Mouse (Mus musculus): Measurements from ENCODE around the gene Ppm1a. TPM values are rescaled to one million over a fixed set of nuclear protein-coding genes. Genes with fewer than 3 reads are reported as not detected.

The Ppm1a gene
- polyA plus RNA-seq, 1 experiment from 2014 or later: 25.7 TPM

GRCm38 (mm10) chr12:72786986-72787385 is 29.7 kb downstream of the Ppm1a start:
- Histone ChIP-seq H3K4me1 (ENCODE audit: control insufficient read depth, insufficient read depth, low read depth, low read length) (no peaks in the 10 kb centered on the region), H3K36me3 (ENCODE audit: control insufficient read depth, insufficient read depth, low read length) (peaks cover 5% of the 10 kb centered on the region; the same call in 1 of the 2 replicates), H3K4me2 (ENCODE audit: low read length) (no peak overlapping the region), H3K27me3 (replicated peaks; ENCODE audit: control insufficient read depth, insufficient read depth, low read length) (no peaks in the 10 kb centered on the region), H3K9me3 (ENCODE audit: control insufficient read depth, low read length) (no peaks in the 10 kb centered on the region), H3K4me3 (ENCODE audit: low read length) (no peak overlapping the region), H3K27ac (ENCODE audit: low read depth, low read length) (no peak overlapping the region), H3K9ac (ENCODE audit: low read depth, low read length) (no peak overlapping the region)
- ATAC-seq: no peak
- WGBS: 86% methylated on average over 4 of the region's 4 CpGs

GRCm38 (mm10) chr12:72790538-72790937 is 33.3 kb downstream of the Ppm1a start:
- 41% methylated on average over 7 of the region's 7 CpGs for WGBS
- no peak overlapping the region for H3K9ac ChIP-seq (ENCODE audit: low read depth, low read length)
- no peak overlapping the region for H3K4me3 ChIP-seq (ENCODE audit: low read length)
- no peak overlapping the region for H3K4me2 ChIP-seq (ENCODE audit: low read length)
- no peak for ATAC-seq
- no peaks in the 10 kb centered on the region for H3K27me3 ChIP-seq (replicated peaks; ENCODE audit: control insufficient read depth, insufficient read depth, low read length)
- H3K27ac ChIP-seq (ENCODE audit: low read depth, low read length): no peak overlapping the region
- H3K4me1 ChIP-seq (ENCODE audit: control insufficient read depth, insufficient read depth, low read depth, low read length): no peaks in the 10 kb centered on the region
- H3K36me3 ChIP-seq (ENCODE audit: control insufficient read depth, insufficient read depth, low read length): peaks cover 17% of the 10 kb centered on the region
- H3K9me3 ChIP-seq (ENCODE audit: control insufficient read depth, low read length): no peaks in the 10 kb centered on the region

GRCm38 (mm10) chr12:72792320-72793091 is 35.3 kb downstream of the Ppm1a start:
- peaks cover 23% of the 10 kb centered on the region for H3K36me3 ChIP-seq (ENCODE audit: control insufficient read depth, insufficient read depth, low read length)
- H3K4me3 ChIP-seq (ENCODE audit: low read length): no peak overlapping the region
- H3K9ac ChIP-seq (ENCODE audit: low read depth, low read length): no peak overlapping the region
- 94% methylated on average over 11 of the region's 11 CpGs for WGBS
- no peak overlapping the region for H3K27ac ChIP-seq (ENCODE audit: low read depth, low read length)
- H3K4me2 ChIP-seq (ENCODE audit: low read length): no peak overlapping the region
- ATAC-seq: no peak
- no peaks in the 10 kb centered on the region for H3K4me1 ChIP-seq (ENCODE audit: control insufficient read depth, insufficient read depth, low read depth, low read length)
- H3K27me3 ChIP-seq (replicated peaks; ENCODE audit: control insufficient read depth, insufficient read depth, low read length): no peaks in the 10 kb centered on the region
- H3K9me3 ChIP-seq (ENCODE audit: control insufficient read depth, low read length): no peaks in the 10 kb centered on the region

- H3K4me3 ChIP-seq (ENCODE audit: low read length): no peak overlapping the region
- no peak overlapping the region for H3K9ac ChIP-seq (ENCODE audit: low read depth, low read length)
- H3K4me1 ChIP-seq (ENCODE audit: control insufficient read depth, insufficient read depth, low read depth, low read length): no peaks in the 10 kb centered on the region
- WGBS: 80% methylated on average over 8 of the region's 8 CpGs
- H3K27me3 ChIP-seq (replicated peaks; ENCODE audit: control insufficient read depth, insufficient read depth, low read length): no peaks in the 10 kb centered on the region
- no peak overlapping the region for H3K4me2 ChIP-seq (ENCODE audit: low read length)
- peak; percentile 56 for ATAC-seq
- H3K36me3 ChIP-seq (ENCODE audit: control insufficient read depth, insufficient read depth, low read length): peaks cover 23% of the 10 kb centered on the region
- no peaks in the 10 kb centered on the region for H3K9me3 ChIP-seq (ENCODE audit: control insufficient read depth, low read length)
- H3K27ac ChIP-seq (ENCODE audit: low read depth, low read length): no peak overlapping the region
Measured at GRCm38 (mm10) chr12:72793983-72794382, 36.7 kb downstream of the Ppm1a start.

GRCm38 (mm10) chr12:72809798-72810197 is 52.5 kb downstream of the Ppm1a start:
- Histone ChIP-seq H3K27ac (ENCODE audit: low read depth, low read length) (no peak overlapping the region), H3K4me3 (ENCODE audit: low read length) (no peak overlapping the region), H3K4me1 (ENCODE audit: control insufficient read depth, insufficient read depth, low read depth, low read length) (no peaks in the 10 kb centered on the region), H3K36me3 (ENCODE audit: control insufficient read depth, insufficient read depth, low read length) (no peaks in the 10 kb centered on the region), H3K4me2 (ENCODE audit: low read length) (no peak overlapping the region), H3K27me3 (replicated peaks; ENCODE audit: control insufficient read depth, insufficient read depth, low read length) (no peaks in the 10 kb centered on the region), H3K9me3 (ENCODE audit: control insufficient read depth, low read length) (peaks cover 4% of the 10 kb centered on the region; the same call in 1 of the 2 replicates), H3K9ac (ENCODE audit: low read depth, low read length) (no peak overlapping the region)
- 88% methylated on average over 6 of the region's 6 CpGs for WGBS
- no peak for ATAC-seq

GRCm38 (mm10) chr12:72811588-72811987 is 54.3 kb downstream of the Ppm1a start:
- H3K27me3 ChIP-seq (replicated peaks; ENCODE audit: control insufficient read depth, insufficient read depth, low read length): no peaks in the 10 kb centered on the region
- H3K27ac ChIP-seq (ENCODE audit: low read depth, low read length): no peak overlapping the region
- 62% methylated on average over 3 of the region's 3 CpGs for WGBS
- no peak overlapping the region for H3K4me3 ChIP-seq (ENCODE audit: low read length)
- no peak overlapping the region for H3K9ac ChIP-seq (ENCODE audit: low read depth, low read length)
- H3K9me3 ChIP-seq (ENCODE audit: control insufficient read depth, low read length): peaks cover 4% of the 10 kb centered on the region; the same call in 1 of the 2 replicates
- H3K4me1 ChIP-seq (ENCODE audit: control insufficient read depth, insufficient read depth, low read depth, low read length): no peaks in the 10 kb centered on the region
- no peak overlapping the region for H3K4me2 ChIP-seq (ENCODE audit: low read length)
- H3K36me3 ChIP-seq (ENCODE audit: control insufficient read depth, insufficient read depth, low read length): no peaks in the 10 kb centered on the region
- ATAC-seq: no peak

- WGBS: 4% methylated on average over 24 of the region's 24 CpGs
- H3K36me3 ChIP-seq (ENCODE audit: control insufficient read depth, insufficient read depth, low read length): no peaks in the 10 kb centered on the region
- H3K9ac ChIP-seq (ENCODE audit: low read depth, low read length): peak overlapping the region; percentile 55
- peak overlapping the region; percentile 58 for H3K4me2 ChIP-seq (ENCODE audit: low read length)
- H3K4me1 ChIP-seq (ENCODE audit: control insufficient read depth, insufficient read depth, low read depth, low read length): peaks cover 3% of the 10 kb centered on the region
- ATAC-seq: peak; percentile 88
- H3K9me3 ChIP-seq (ENCODE audit: control insufficient read depth, low read length): no peaks in the 10 kb centered on the region
- peak overlapping the region; percentile 39 for H3K4me3 ChIP-seq (ENCODE audit: low read length)
- H3K27me3 ChIP-seq (replicated peaks; ENCODE audit: control insufficient read depth, insufficient read depth, low read length): no peaks in the 10 kb centered on the region; the same call in 1 of the 2 replicates
- H3K27ac ChIP-seq (ENCODE audit: low read depth, low read length): peak overlapping the region; percentile 66
Measured at GRCm38 (mm10) chr12:72820940-72821431, 63.7 kb downstream of the Ppm1a start.

GRCm38 (mm10) chr12:72821589-72821988 is 64.3 kb downstream of the Ppm1a start:
- 37% methylated on average over 6 of the region's 6 CpGs for WGBS
- H3K9me3 ChIP-seq (ENCODE audit: control insufficient read depth, low read length): no peaks in the 10 kb centered on the region
- H3K4me3 ChIP-seq (ENCODE audit: low read length): peak overlapping the region; percentile 39
- H3K36me3 ChIP-seq (ENCODE audit: control insufficient read depth, insufficient read depth, low read length): no peaks in the 10 kb centered on the region
- H3K4me1 ChIP-seq (ENCODE audit: control insufficient read depth, insufficient read depth, low read depth, low read length): peaks cover 3% of the 10 kb centered on the region
- peak overlapping the region; percentile 55; the same call in 1 of the 2 replicates for H3K9ac ChIP-seq (ENCODE audit: low read depth, low read length)
- H3K4me2 ChIP-seq (ENCODE audit: low read length): peak overlapping the region; percentile 58
- H3K27ac ChIP-seq (ENCODE audit: low read depth, low read length): no peak overlapping the region
- H3K27me3 ChIP-seq (replicated peaks; ENCODE audit: control insufficient read depth, insufficient read depth, low read length): no peaks in the 10 kb centered on the region; the same call in 1 of the 2 replicates
- ATAC-seq: peak; percentile 29; the same call in 1 of the 2 replicates

GRCm38 (mm10) chr12:72825656-72826055 is 68.4 kb downstream of the Ppm1a start:
- H3K4me2 ChIP-seq (ENCODE audit: low read length): no peak overlapping the region
- H3K4me1 ChIP-seq (ENCODE audit: control insufficient read depth, insufficient read depth, low read depth, low read length): peaks cover 2% of the 10 kb centered on the region
- no peak overlapping the region for H3K4me3 ChIP-seq (ENCODE audit: low read length)
- no peak overlapping the region for H3K27ac ChIP-seq (ENCODE audit: low read depth, low read length)
- no peak overlapping the region for H3K9ac ChIP-seq (ENCODE audit: low read depth, low read length)
- H3K36me3 ChIP-seq (ENCODE audit: control insufficient read depth, insufficient read depth, low read length): no peaks in the 10 kb centered on the region
- 53% methylated on average over 5 of the region's 5 CpGs for WGBS
- no peaks in the 10 kb centered on the region for H3K9me3 ChIP-seq (ENCODE audit: control insufficient read depth, low read length)
- no peaks in the 10 kb centered on the region; the same call in 1 of the 2 replicates for H3K27me3 ChIP-seq (replicated peaks; ENCODE audit: control insufficient read depth, insufficient read depth, low read length)
- no peak for ATAC-seq
